Mouse (Mus musculus) ES-E14 (cell line): ENCODE data around the gene Nos1.

Experiments used
- CHD2 ChIP-seq: IDR thresholded peaks from 2 replicates; pipeline ENCODE4 v1.6.1; 2014; ENCODE audit warnings: mild to moderate bottlenecking, low read depth, low read length, inconsistent platforms
- MAFK ChIP-seq: IDR thresholded peaks from 2 replicates; pipeline ENCODE4 v1.6.1; 2014; ENCODE audit warnings: mild to moderate bottlenecking, low read depth, low read length, inconsistent platforms; ENCODE audit not compliant: insufficient read depth
- ZC3H11A ChIP-seq: IDR thresholded peaks from 2 replicates; pipeline ENCODE4 v1.6.1; 2012; ENCODE audit warnings: low read depth, mild to moderate bottlenecking, inconsistent platforms, low read length, borderline replicate concordance
- ZNF384 ChIP-seq: IDR thresholded peaks from 2 replicates; pipeline ENCODE4 v1.6.1; 2012; ENCODE audit warnings: low read depth, low read length, inconsistent platforms

- TF ChIP-seq ZC3H11A (no peak), MAFK (no peak), ZNF384 (no peak), CHD2 (no peak)
Observed at GRCm38 (mm10) chr5:117894050-117894449, 113.2 kb downstream of the Nos1 start.
